In genomic region chr4:83925118-83925842, GRCm38 (mm10) we compare ENCODE assay signal across 10 mouse cellular contexts.
DNase-seq lines count a peak whose midpoint lies in the region; ATAC-seq and TF ChIP-seq lines count a peak whose summit lies in the region.
"Had no signal": no experiment of that assay in that cellular context is flagged by ENCODE, and none has a peak within 500 bp of the region (broad histone marks: within the 10 kb centered on the region; RNA-seq: fewer than 3 reads in every experiment).

No protein-coding gene starts in this region.

- H3K4me3 ChIP-seq in layer of hippocampus, adult 2 months: no peak overlapping the region
- H3K4me3 ChIP-seq in forebrain, embryonic 12.5 days (replicated peaks): no peak overlapping the region
- H3K4me3 ChIP-seq: hindbrain, embryonic 12.5 days; stomach, embryonic 15.5 days had no signal

- peak; percentile 30 for DNase-seq in adrenal gland, postnatal 10 days
- no peak for DNase-seq in adrenal gland, postnatal 25 days
- no peak for DNase-seq in layer of hippocampus, adult 2 months (ENCODE audit: low spot score in 2 of 2)
- no peak for DNase-seq in layer of hippocampus, postnatal 25 days (ENCODE audit: extremely low spot score in 1 of 2, low spot score in 1 of 2)
- peak; percentile 36 for DNase-seq in embryo, embryonic 11 days
- peak; percentile 50 to 74 for DNase-seq in kidney, postnatal 25 days
- DNase-seq in urinary bladder, postnatal 10 days (ENCODE audit: low spot score): no peak

- H3K4me1 ChIP-seq in forebrain, embryonic 12.5 days: no peaks in the 10 kb centered on the region
- H3K4me1 ChIP-seq: stomach, embryonic 15.5 days had no signal

- no peaks in the 10 kb centered on the region for H3K27me3 ChIP-seq in forebrain, embryonic 12.5 days
- H3K27me3 ChIP-seq: stomach, embryonic 15.5 days had no signal

- no peaks in the 10 kb centered on the region for H3K36me3 ChIP-seq in forebrain, embryonic 12.5 days (replicated peaks)
- H3K36me3 ChIP-seq: hindbrain, embryonic 12.5 days; stomach, embryonic 15.5 days had no signal

- H3K9ac ChIP-seq in forebrain, embryonic 12.5 days: no peak overlapping the region
- H3K9ac ChIP-seq: hindbrain, embryonic 12.5 days; stomach, embryonic 15.5 days had no signal

- 74% methylated on average over 8 of the region's 8 CpGs for WGBS in forebrain, embryonic 12.5 days

- no peak for ATAC-seq in forebrain, embryonic 12.5 days (ENCODE audit: low FRiP score)

- no peaks in the 10 kb centered on the region for H3K9me3 ChIP-seq in forebrain, embryonic 12.5 days
- H3K9me3 ChIP-seq: stomach, embryonic 15.5 days had no signal

- H3K27ac ChIP-seq in layer of hippocampus, adult 2 months: no peak overlapping the region
- H3K27ac ChIP-seq in forebrain, embryonic 12.5 days: no peak overlapping the region
- H3K27ac ChIP-seq: hindbrain, embryonic 12.5 days had no signal

- H3K4me2 ChIP-seq in forebrain, embryonic 12.5 days: no peak overlapping the region
- H3K4me2 ChIP-seq: hindbrain, embryonic 12.5 days; stomach, embryonic 15.5 days had no signal

- peak; percentile 34 for TF ChIP-seq CTCF in layer of hippocampus, adult 2 months (conservative IDR thresholded peaks at IDR 0.05)

Comparison
In these comparisons a context has a peak if more than half of its experiments do, and no peak if none do; other contexts are left out.
1. DNase-seq: peak in adrenal gland, postnatal 10 days (single experiment), embryo, embryonic 11 days (single experiment) and kidney, postnatal 25 days (2 of 2); none in adrenal gland, postnatal 25 days (single experiment), layer of hippocampus, adult 2 months (0 of 2), layer of hippocampus, postnatal 25 days (0 of 2) and urinary bladder, postnatal 10 days (single experiment).